Mouse (Mus musculus) limb, embryonic 14.5 days (tissue): ENCODE results near the gene Psmd4. TPM values are rescaled to one million over a fixed set of nuclear protein-coding genes. Genes with fewer than 3 reads are reported as not detected.
A peak's percentile ranks its signal among the peaks of the same experiment; 100 is the strongest.

Experiments used
- ATAC-seq: fragments of 200-750 bp; cut with Nextera tagmentation; 2 replicates; pipeline ENCODE4 v1.8.0; 2017; ENCODE audit warnings: low read depth, moderate number of reproducible peaks, moderate TSS enrichment; ENCODE audit not compliant: low FRiP score
- DNase-seq: peaks from one replicate; pipeline ENCODE4 v3.0.0-alpha.2; 2015; ENCODE audit warnings: low spot score
- H3K27ac ChIP-seq: fragments of 300-500 bp; sonication (generic); replicated peaks from 2 replicates; pipeline ENCODE4 v1.5.1; 2014; ENCODE audit warnings: low read depth, mild to moderate bottlenecking, low read length, moderate library complexity, mixed read lengths
- H3K27me3 ChIP-seq: fragments of 300-500 bp; sonication (generic); 2 replicates; pipeline ENCODE4 v1.6.1; 2014; ENCODE audit warnings: low read length, mixed read lengths; ENCODE audit not compliant: control insufficient read depth, insufficient read depth
- H3K36me3 ChIP-seq: fragments of 300-500 bp; sonication (generic); 2 replicates; pipeline ENCODE4 v1.6.1; 2014; ENCODE audit warnings: mild to moderate bottlenecking, low read length, moderate library complexity, mixed read lengths; ENCODE audit not compliant: control insufficient read depth, insufficient read depth
- H3K4me1 ChIP-seq: fragments of 300-500 bp; sonication (generic); 2 replicates; pipeline ENCODE4 v1.6.1; 2014; ENCODE audit warnings: antibody characterized with exemption, low read length, mixed read lengths; ENCODE audit not compliant: control insufficient read depth, insufficient read depth
- H3K4me2 ChIP-seq: fragments of 300-500 bp; sonication (generic); replicated peaks from 2 replicates; pipeline ENCODE4 v1.6.1; 2014; ENCODE audit warnings: low read depth, mild to moderate bottlenecking, low read length, moderate library complexity; ENCODE audit not compliant: severe bottlenecking
- H3K4me3 ChIP-seq: fragments of 300-500 bp; sonication (generic); replicated peaks from 2 replicates; pipeline ENCODE4 v1.5.1; 2014; ENCODE audit warnings: low read length
- H3K9ac ChIP-seq: fragments of 300-500 bp; sonication (generic); 2 replicates; pipeline ENCODE4 v1.6.1; 2014; ENCODE audit warnings: mild to moderate bottlenecking, low read depth, low read length, moderate library complexity; ENCODE audit not compliant: severe bottlenecking
- H3K9me3 ChIP-seq: fragments of 300-500 bp; sonication (generic); 2 replicates; pipeline ENCODE4 v1.6.1; 2016; ENCODE audit warnings: low read length; ENCODE audit not compliant: control insufficient read depth
- POLR2A ChIP-seq: fragments of 200-500 bp; IDR thresholded peaks from 2 replicates; pipeline ENCODE4 v1.8.0; 2012; ENCODE audit warnings: inconsistent platforms, mild to moderate bottlenecking, moderate library complexity, borderline replicate concordance; ENCODE audit not compliant: insufficient read depth, insufficient read length; ENCODE audit errors: extremely low read depth
- WGBS: fragments of 180-500 bp; shearing (Covaris S2); extraction: QIAGEN DNeasy Blood & Tissue Kit; methylation state at CpG from one replicate; pipeline ENCODE4 v1.1.7; 2014; 5-methylcytosine and 5-hydroxymethylcytosine counted together
- polyA plus RNA-seq, 2 experiments: library from polyadenylated mRNA; depleted of rRNA in 1 of 2; stranded (reverse) in 1 of 2; unstranded in 1 of 2; fragments of >200 nt; fragmentation: Nextera tagmentation in 1 of 2; extraction: Ambion mirVana in 1 of 2; gene quantifications; 2 replicates each; pipeline versions ENCODE4 v1.2.1 to v1.2.3; 2012 to 2014

Gene Psmd4
- polyA plus RNA-seq (2012; rRNA removed) (249 and 282 TPM in 2 replicates), polyA plus RNA-seq (2014; fragmentation: Nextera tagmentation; extraction: Ambion mirVana) (258 and 280 TPM in 2 replicates)

DNA sequence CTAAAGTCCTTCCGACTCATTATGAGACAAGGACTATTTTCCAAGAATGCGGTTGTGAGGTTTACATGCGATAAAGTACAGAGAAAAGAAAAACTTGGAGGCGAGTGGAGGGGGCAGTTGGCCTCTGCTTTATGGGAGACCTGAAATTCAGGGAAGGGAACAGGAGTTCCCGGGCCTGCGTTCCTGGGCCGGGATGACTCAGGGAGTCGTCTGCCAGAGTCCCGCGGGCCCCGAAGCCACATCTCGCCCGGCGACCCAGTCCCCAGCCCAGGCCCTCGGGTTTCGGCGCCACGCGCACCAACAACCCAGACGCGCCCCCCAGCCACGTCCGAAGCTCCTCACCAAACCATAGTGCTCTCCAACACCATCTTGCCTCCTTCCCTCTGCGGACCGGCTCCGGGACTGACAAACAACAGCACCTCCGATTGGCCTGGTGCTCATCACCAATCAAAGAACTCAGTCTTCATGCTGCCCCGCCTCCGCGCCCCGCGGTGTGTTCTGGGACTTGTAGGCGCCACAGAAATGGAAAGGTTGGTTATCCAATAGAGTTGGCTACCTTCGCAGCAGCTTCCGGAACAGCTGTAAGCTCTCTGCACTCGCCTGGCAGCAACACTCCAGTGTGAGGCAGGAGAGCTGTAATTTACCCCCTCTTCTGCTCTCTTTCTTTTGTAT, at the start of gene Psmd4:
Gene Psmd4 (minus strand): TSS at position 449 of the 672 bp plus-strand sequence.
- Histone ChIP-seq H3K27ac (peak within 1 kb of the TSS; percentile 49; the same call in 1 of the 2 replicates), H3K27me3 (no peaks in the 10 kb centered on the region), H3K4me2 (peak within 1 kb of the TSS; percentile 68), H3K36me3 (peaks cover 9% of the 10 kb centered on the region; the same call in 1 of the 2 replicates), H3K4me3 (peak within 1 kb of the TSS; percentile 75), H3K9ac (peak within 1 kb of the TSS; percentile 77), H3K4me1 (peaks cover 6% of the 10 kb centered on the region; the same call in 1 of the 2 replicates), H3K9me3 (no peaks in the 10 kb centered on the region)
- 1% methylated on average over 32 of the region's 36 CpGs for WGBS
- DNase-seq = peak; percentile 98
- TF ChIP-seq POLR2A = peak; percentile 90; the same call in 1 of the 2 replicates
- ATAC-seq = peak; percentile 99

- WGBS = 92% methylated on average over 1 of the region's 1 CpGs
- no peaks in the 10 kb centered on the region for H3K27me3 ChIP-seq
- TF ChIP-seq POLR2A = no peak
- DNase-seq (no peak), ATAC-seq (no peak)
- no peak overlapping the region for H3K4me3 ChIP-seq
- 0 out of 2 replicates have a peak, but pooled peaks cover 4% of the 10 kb centered on the region for H3K36me3 ChIP-seq
- H3K9ac ChIP-seq = no peak overlapping the region
- H3K4me2 ChIP-seq = no peak overlapping the region
- H3K27ac ChIP-seq = no peak overlapping the region
- no peaks in the 10 kb centered on the region for H3K9me3 ChIP-seq
- H3K4me1 ChIP-seq = no peaks in the 10 kb centered on the region
Measured at GRCm38 (mm10) chr3:95088071-95088470, 45.7 kb upstream of the Psmd4 start.

- WGBS = 93% methylated on average over 2 of the region's 2 CpGs
- no peak overlapping the region for H3K9ac ChIP-seq
- no peak overlapping the region for H3K4me3 ChIP-seq
- H3K27me3 ChIP-seq = no peaks in the 10 kb centered on the region
- no peak for TF ChIP-seq POLR2A
- H3K27ac ChIP-seq = no peak overlapping the region
- peaks cover 82% of the 10 kb centered on the region for H3K36me3 ChIP-seq
- ATAC-seq (no peak), DNase-seq (no peak)
- no peak overlapping the region for H3K4me2 ChIP-seq
- no peaks in the 10 kb centered on the region for H3K9me3 ChIP-seq
- H3K4me1 ChIP-seq = no peaks in the 10 kb centered on the region
Measured at GRCm38 (mm10) chr3:95071606-95072005, 29.2 kb upstream of the Psmd4 start.

DNA sequence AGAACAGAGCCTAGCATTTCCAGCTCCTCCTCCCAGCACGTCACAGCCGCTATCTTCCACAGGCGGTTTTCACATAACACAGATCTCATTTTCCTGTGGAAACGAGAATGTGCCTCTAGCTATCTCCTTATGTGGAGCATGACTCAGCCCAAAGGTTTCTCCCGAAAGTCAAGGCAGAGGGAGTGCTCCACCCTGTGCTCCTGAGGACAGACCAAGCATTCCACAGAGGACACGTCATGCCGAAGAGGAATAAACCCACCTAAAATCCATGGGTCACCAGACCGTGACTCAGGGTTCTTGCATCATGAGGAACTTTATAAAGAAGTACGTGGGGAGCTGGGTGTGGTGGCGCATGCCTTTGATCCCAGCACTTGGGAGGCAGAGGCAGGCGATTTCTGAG, 24.2 kb upstream of the Psmd4 start:
- Histone ChIP-seq H3K4me3 (no peak overlapping the region), H3K9ac (no peak overlapping the region), H3K4me1 (no peaks in the 10 kb centered on the region), H3K4me2 (no peak overlapping the region), H3K36me3 (peaks cover 91% of the 10 kb centered on the region), H3K9me3 (no peaks in the 10 kb centered on the region), H3K27me3 (no peaks in the 10 kb centered on the region), H3K27ac (no peak overlapping the region)
- 89% methylated on average over 11 of the region's 11 CpGs for WGBS
- no peak for ATAC-seq
- DNase-seq = no peak
- TF ChIP-seq POLR2A = no peak

DNA sequence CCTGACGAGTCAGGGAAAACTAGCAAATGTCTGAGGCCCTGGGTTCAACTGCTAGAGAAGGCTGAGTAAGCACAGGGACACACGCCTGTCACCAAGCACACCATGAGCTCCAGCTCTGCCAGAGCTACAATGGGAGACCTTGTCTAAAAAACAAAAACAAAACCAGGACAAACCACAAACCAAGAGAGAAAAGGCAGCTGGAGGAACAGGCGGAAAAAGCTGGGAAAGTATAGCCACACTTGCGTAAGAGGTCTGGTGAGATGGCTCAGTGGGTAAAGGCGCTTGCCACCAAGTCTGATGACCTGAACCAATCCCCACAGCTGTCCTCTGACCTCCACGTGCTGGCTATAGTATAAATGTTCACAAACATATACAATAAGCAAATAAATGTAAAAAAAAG, 23.7 kb upstream of the Psmd4 start:
- no peak for TF ChIP-seq POLR2A
- no peak overlapping the region for H3K4me2 ChIP-seq
- no peaks in the 10 kb centered on the region for H3K27me3 ChIP-seq
- no peak overlapping the region for H3K27ac ChIP-seq
- H3K4me3 ChIP-seq = no peak overlapping the region
- H3K36me3 ChIP-seq = peaks cover 91% of the 10 kb centered on the region
- H3K4me1 ChIP-seq = no peaks in the 10 kb centered on the region
- no peak overlapping the region for H3K9ac ChIP-seq
- no peaks in the 10 kb centered on the region for H3K9me3 ChIP-seq
- ATAC-seq (no peak), DNase-seq (no peak)
- WGBS = 90% methylated on average over 6 of the region's 6 CpGs
